Mouse (Mus musculus) frontal cortex, postnatal 36 days (tissue): Measurements from ENCODE around the gene Arhgap10.

ENCODE experiments used
- DNase-seq, 2 experiments: peaks; one replicate each; pipeline ENCODE4 v3.0.0; 2022; ENCODE audit warnings: low spot score in 2 of 2

Gene Arhgap10

GRCm38 (mm10) chr8:77517301-77518200, at the start of gene Arhgap10:
Gene Arhgap10, minus strand, starts transcription at chr8:77517953.
- DNase-seq, result peak; percentile 30 to 47

DNA sequence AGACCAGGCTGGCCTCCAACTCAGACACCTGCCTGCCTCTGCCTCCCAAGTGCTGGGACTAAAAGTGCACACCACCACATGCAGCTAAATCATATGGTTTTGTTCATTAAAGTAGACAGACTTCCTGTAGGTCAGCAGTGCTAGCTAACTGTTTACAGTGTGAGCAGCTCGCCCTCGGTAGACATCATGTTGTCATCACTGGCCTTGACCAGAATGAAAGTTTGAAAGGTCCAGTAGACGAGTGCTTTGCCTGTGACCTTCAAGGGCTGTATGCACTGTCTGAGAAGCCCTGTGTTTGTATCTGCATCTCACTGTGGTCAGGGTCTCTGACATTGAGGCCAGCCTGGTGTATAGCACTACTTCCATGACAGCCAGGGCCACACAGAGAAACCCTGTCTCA, 43.7 kb upstream of the Arhgap10 start:
- no peak for DNase-seq

- no peak for DNase-seq
Measured at GRCm38 (mm10) chr8:77552491-77552890, 34.7 kb upstream of the Arhgap10 start.

DNA sequence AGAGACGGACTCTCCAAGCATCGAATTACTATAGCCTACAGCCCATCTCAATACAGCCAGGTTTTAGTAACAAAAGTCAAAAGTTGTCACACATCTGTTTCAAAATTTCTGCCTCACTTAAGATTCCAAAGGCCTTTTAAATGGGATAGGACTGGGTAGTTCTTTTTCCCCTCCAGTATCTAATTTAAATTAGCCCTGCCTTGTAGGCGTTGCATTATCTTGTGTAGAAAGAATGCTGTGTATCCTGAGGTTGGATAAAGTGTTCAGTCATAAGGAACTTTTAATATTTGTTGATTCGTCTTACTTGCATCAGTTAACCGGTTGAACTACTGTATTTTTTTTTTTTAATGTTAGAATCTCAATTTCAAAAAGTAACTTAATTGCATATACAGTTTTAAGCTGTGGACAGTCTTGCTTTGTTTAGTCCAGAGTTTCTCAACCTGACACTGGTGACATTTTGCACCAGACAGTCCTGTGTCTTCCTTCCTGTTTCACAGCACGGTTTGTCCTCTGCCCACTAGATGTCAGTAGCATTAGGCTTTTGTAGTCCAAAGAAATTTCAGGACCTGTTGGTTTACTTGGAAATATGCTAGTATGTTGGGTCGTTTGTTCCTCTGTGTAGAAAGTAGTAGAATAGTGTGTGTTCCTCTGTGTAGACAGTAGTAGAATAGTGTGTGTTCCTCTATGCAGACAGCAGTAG, 32.3 kb upstream of the Arhgap10 start:
- DNase-seq, result peak in 1 of 2 experiments; percentile 21

- peak; percentile 94 to 95 for DNase-seq
Measured at GRCm38 (mm10) chr8:77549121-77549706, 31.5 kb upstream of the Arhgap10 start, which contains the start of gene Prmt9. Gene Prmt9, plus strand, starts transcription at chr8:77549397.

GRCm38 (mm10) chr8:77545616-77546015, 27.9 kb upstream of the Arhgap10 start:
- no peak for DNase-seq

GRCm38 (mm10) chr8:77544428-77544827, 26.7 kb upstream of the Arhgap10 start:
- DNase-seq, result no peak

GRCm38 (mm10) chr8:77543152-77543777, 25.5 kb upstream of the Arhgap10 start:
- DNase-seq, result no peak

GRCm38 (mm10) chr8:77538256-77538655, 20.5 kb upstream of the Arhgap10 start:
- no peak for DNase-seq

DNA sequence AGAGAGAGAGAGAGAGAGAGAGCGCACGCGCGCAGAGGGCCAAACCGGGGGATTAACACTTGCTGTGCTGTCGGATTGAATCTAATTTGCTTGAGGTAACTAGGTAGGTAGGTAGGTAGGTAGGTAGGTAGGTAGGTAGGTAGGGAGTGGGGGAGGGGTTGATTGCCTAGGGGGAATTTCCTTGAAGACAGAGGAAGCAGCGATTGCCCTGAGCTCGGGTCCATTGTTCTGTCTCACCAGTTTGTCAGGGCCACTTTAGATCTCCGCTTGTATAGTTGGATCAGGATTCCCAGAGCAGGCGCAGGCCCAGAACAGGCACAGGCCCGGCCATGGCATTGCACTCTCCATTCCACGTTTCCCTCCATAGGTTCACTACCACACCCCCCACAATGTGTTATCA, 19.1 kb upstream of the Arhgap10 start:
- DNase-seq, result no peak

- peak in 1 of 2 experiments; percentile 65 for DNase-seq
Measured at GRCm38 (mm10) chr8:77535026-77535595, 17.4 kb upstream of the Arhgap10 start.

DNA sequence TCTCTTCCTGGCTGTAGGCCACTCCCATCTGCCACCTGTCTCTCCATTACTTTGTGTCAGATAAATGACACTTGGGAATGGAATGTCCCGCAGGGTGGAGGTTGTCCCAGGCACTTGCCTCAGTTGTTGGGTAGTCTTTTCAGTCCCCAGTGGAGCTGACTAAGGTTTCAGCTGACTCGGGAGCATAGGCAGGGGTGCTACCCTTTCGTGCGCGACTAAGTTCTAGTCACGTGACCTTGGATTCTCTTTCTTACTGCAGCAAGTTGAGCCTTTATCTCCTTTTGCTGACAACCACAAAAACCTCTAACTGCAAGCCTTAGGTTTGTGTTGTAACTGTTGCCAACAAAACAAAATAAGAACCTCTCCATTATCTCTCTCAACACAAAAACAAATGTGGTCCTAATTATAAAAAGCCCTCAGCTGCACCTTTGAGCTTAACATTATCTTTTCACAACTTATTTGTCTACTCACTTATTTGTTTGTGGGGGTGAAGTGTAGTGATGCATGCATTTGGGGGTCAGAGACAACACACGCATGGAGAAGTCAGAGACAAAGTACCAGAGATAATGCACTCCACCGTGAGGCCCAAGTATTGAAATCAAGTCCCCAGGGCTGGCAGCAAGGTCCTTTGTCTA, 16.7 kb upstream of the Arhgap10 start:
- no peak for DNase-seq

- DNase-seq, result no peak
Measured at GRCm38 (mm10) chr8:77526130-77526529, 8.4 kb upstream of the Arhgap10 start.

DNA sequence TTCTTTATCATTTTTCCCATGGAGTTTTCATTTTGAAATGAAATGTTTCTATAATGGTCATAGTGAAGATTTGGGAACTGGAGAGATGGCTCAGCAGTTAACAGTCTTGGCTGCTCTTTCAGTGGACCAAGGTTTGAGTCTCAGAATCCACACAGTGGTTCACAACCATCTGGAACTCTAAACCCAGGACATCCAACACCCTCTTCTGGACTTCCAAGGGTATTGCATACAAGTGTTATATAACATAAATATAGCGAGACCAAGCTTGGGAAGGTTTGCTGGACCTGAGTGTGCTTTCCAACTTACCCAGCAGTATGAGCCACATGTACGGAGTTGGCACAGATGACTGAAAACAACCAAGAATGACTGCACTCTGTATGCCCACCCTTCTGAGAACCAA, 7.2 kb upstream of the Arhgap10 start:
- no peak for DNase-seq

GRCm38 (mm10) chr8:77524018-77524615, 6.4 kb upstream of the Arhgap10 start:
- DNase-seq, result no peak

DNA sequence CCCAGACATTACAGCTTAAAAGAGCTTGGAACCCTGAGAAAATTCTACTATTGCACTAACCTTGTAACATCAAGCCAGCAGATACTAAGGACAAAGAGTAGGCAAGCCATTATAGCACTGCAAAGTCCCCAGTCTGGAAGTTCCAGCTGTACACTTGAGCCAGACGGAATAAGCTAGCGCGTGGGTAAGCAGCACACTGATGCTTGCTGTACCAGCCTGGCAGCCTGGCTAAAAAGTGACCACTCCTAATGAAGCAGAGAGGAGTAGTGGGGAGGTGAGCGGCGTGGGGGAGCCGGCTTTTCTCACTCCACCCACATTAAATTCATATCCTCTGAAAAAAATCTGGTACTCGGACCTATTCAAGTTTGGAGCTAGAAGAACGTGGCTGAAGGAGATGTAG, 5.2 kb upstream of the Arhgap10 start:
- DNase-seq, result peak in 1 of 2 experiments; percentile 23

- DNase-seq, result no peak
Measured at GRCm38 (mm10) chr8:77521028-77521785, 3.5 kb upstream of the Arhgap10 start.

DNA sequence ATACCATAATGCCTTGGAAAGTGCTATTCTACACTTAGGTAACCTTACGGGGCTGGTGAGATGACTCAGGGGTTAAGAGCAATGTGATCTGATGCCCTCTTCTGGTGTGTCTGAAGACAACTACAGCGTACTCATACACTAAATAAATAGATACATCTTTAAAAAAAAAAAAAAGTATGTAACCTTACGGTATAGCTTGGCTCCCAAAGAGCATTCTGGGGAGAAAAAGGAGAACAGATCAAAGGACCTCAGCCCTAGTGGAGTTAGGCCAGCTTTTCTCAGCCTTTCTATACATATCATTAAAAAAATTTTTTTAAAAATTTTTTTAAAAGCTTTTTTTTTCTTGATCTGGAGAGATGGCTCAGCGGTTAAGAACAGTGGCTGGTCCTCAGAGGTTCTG, 2.8 kb upstream of the Arhgap10 start:
- DNase-seq, result no peak

- peak; percentile 56 to 73 for DNase-seq
Measured at GRCm38 (mm10) chr8:77518201-77519115, 705 bp upstream of the Arhgap10 start.
